Mouse (Mus musculus) retina, embryonic 14.5 days (tissue): ENCODE measurements around the gene Lysmd4.

Experiments used
- DNase-seq: peaks from one replicate; pipeline ENCODE4 v3.0.0-alpha.2; 2015; ENCODE audit warnings: low spot score

Gene Lysmd4

GRCm38 (mm10) chr7:67342067-67342625, 119.8 kb downstream of the Lysmd4 start:
- DNase-seq: no peak

GRCm38 (mm10) chr7:67344443-67344842, 122.1 kb downstream of the Lysmd4 start:
- no peak for DNase-seq

- no peak for DNase-seq
These were observed 130.6 kb downstream of the Lysmd4 start for GRCm38 (mm10) chr7:67352989-67353388.

- DNase-seq: no peak
These were observed 131.3 kb downstream of the Lysmd4 start for GRCm38 (mm10) chr7:67353667-67354066.

- no peak for DNase-seq
These were observed 133.5 kb downstream of the Lysmd4 start for GRCm38 (mm10) chr7:67355870-67356269.
